Mouse (Mus musculus): ENCODE data around the gene Coq2.

DNA sequence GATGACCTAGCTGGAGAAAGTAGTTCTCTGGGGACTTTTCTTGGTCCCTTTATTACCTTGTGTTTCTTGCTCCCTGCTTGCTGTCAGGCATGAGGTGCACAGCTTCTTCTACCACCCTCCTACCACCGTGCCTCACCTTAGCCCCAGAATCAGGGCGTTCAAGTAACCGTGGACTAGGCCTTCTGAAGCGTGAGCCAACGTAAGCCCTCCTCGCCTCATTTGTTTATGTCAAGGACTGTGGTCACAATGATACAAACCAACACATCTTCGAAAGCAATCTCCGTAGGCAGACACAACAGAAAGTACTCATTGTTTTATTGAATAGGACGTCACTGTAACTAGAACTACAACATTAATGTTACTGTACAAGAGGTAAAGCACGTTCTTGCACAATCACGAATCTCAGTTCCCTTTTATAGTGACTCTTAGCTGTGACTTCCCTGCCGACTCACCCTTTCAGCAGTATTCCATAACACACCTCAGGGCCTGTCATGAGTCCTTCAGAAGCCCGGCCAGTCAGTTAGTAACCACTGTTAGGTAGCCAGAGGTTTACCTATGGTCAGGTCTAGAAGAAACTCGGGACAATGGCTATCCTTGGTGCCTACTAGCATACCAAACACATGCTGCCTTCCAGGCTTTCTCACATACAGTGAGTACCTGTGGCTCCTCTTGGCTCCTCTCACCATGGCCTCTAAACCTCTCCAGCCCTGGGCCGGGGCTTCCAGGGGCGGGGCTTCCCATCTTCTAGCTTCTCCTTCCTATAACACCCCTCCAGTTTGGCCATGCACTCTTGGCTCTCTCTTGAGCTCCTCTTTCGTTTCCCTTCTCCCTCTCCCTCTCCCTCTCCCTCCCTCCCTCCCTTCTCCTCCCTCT, 60.8 kb downstream of the Coq2 start:
- TF ChIP-seq POLR2A (IDR thresholded peaks at IDR 0.05; ENCODE audit: insufficient read depth, low read depth, low read length) (no peak), CTCF (IDR thresholded peaks at IDR 0.05; ENCODE audit: insufficient read depth, low read depth, low read length) (no peak)
